Mouse (Mus musculus) neural tube, embryonic 14.5 days (tissue): ENCODE results near the gene Saa3. TPM values are rescaled to one million over a fixed set of nuclear protein-coding genes. Genes with fewer than 3 reads are reported as not detected.

ENCODE experiments used
- polyA plus RNA-seq: library from polyadenylated mRNA; unstranded; fragments of >200 nt; fragmentation: Nextera tagmentation; extraction: Ambion mirVana; gene quantifications from 2 replicates; pipeline ENCODE4 v1.2.1, GENCODE M21; 2014

Gene Saa3
- polyA plus RNA-seq, 1 experiment from 2014 or later, result 1.0 TPM

Other genes starting within 250 kb of the Saa3 start
- gene Sergef, start 75.9 kb downstream of the Saa3 start, polyA plus RNA-seq, result 35.8 and 46.3 TPM in 2 replicates
- 0.43 and 0.76 TPM in 2 replicates for gene Tph1, start 43.2 kb downstream of the Saa3 start, polyA plus RNA-seq
- gene Saal1, start 5.0 kb downstream of the Saa3 start, polyA plus RNA-seq, result 15.4 and 16.7 TPM in 2 replicates
- gene Saa4, start 16.9 kb upstream of the Saa3 start, polyA plus RNA-seq, result not detected in 2 replicates
- gene Saa1, start 27.3 kb upstream of the Saa3 start, polyA plus RNA-seq, result not detected in 2 replicates
- not detected in 2 replicates for gene Saa2, start 36.1 kb upstream of the Saa3 start, polyA plus RNA-seq
- 14.0 and 14.8 TPM in 2 replicates for gene Hps5, start 80.4 kb upstream of the Saa3 start, polyA plus RNA-seq
- gene Gtf2h1, start 80.4 kb upstream of the Saa3 start, polyA plus RNA-seq, result 40.5 and 44.9 TPM in 2 replicates
- 427 and 481 TPM in 2 replicates for gene Ldha, start 125.8 kb upstream of the Saa3 start, polyA plus RNA-seq
- 0.19 TPM in 1 of 2 replicates, not detected in the other for gene Ldhc, start 145.5 kb upstream of the Saa3 start, polyA plus RNA-seq
- gene Tsg101, start 204.3 kb upstream of the Saa3 start, polyA plus RNA-seq, result 384 and 385 TPM in 2 replicates
- 5.2 and 5.5 TPM in 2 replicates for gene Uevld, start 242.8 kb upstream of the Saa3 start, polyA plus RNA-seq